Mouse (Mus musculus) forebrain, embryonic 14.5 days (tissue): ENCODE measurements around the gene Cpox. TPM values are rescaled to one million over a fixed set of nuclear protein-coding genes. Genes with fewer than 3 reads are reported as not detected.

Experiments
- ATAC-seq: fragments of 200-750 bp; cut with Nextera tagmentation; 2 replicates; pipeline ENCODE4 v1.8.0; 2017; ENCODE audit warnings: mild to moderate bottlenecking, moderate library complexity
- DNase-seq: peaks from one replicate; pipeline ENCODE4 v3.0.0-alpha.2; 2015; ENCODE audit warnings: low spot score
- H3K27ac ChIP-seq: fragments of 300-500 bp; sonication (generic); 2 replicates; pipeline ENCODE4 v1.5.1; 2014; ENCODE audit warnings: low read depth, mild to moderate bottlenecking, control low read depth, low read length, moderate library complexity
- H3K27me3 ChIP-seq: fragments of 300-500 bp; sonication (generic); replicated peaks from 2 replicates; pipeline ENCODE4 v1.6.1; 2014; ENCODE audit warnings: low read length, control low read depth, mixed read lengths; ENCODE audit not compliant: control insufficient read depth, insufficient read depth
- H3K36me3 ChIP-seq: fragments of 300-500 bp; sonication (generic); 2 replicates; pipeline ENCODE4 v1.6.1; 2014; ENCODE audit warnings: low read length, control low read depth; ENCODE audit not compliant: control insufficient read depth, insufficient read depth
- H3K4me1 ChIP-seq: fragments of 300-500 bp; sonication (generic); 2 replicates; pipeline ENCODE4 v1.6.1; 2014; ENCODE audit warnings: antibody characterized with exemption, low read length, control low read depth; ENCODE audit not compliant: control insufficient read depth, insufficient read depth
- H3K4me2 ChIP-seq: fragments of 300-500 bp; sonication (generic); 2 replicates; pipeline ENCODE4 v1.6.1; 2014; ENCODE audit warnings: mild to moderate bottlenecking, control low read depth, low read length
- H3K4me3 ChIP-seq: fragments of 300-500 bp; sonication (generic); 2 replicates; pipeline ENCODE4 v1.5.1; 2014; ENCODE audit warnings: low read depth, low read length, control low read depth
- H3K9ac ChIP-seq: fragments of 300-500 bp; sonication (generic); 2 replicates; pipeline ENCODE4 v1.6.1; 2014; ENCODE audit warnings: mild to moderate bottlenecking, low read length, control low read depth, moderate library complexity
- H3K9me3 ChIP-seq: fragments of 300-500 bp; sonication (generic); replicated peaks from 2 replicates; pipeline ENCODE4 v1.6.1; 2016; ENCODE audit warnings: low read length, control low read depth, mixed read lengths; ENCODE audit not compliant: control insufficient read depth
- WGBS: fragments of 180-500 bp; shearing (Covaris S2); extraction: QIAGEN DNeasy Blood & Tissue Kit; methylation state at CpG from one replicate; pipeline ENCODE4 v1.1.7; 2014; 5-methylcytosine and 5-hydroxymethylcytosine counted together
- polyA plus RNA-seq: library from polyadenylated mRNA; unstranded; fragments of >200 nt; fragmentation: Nextera tagmentation; extraction: Ambion mirVana; gene quantifications from 2 replicates; pipeline ENCODE4 v1.2.1, GENCODE M21; 2014

The Cpox gene
- polyA plus RNA-seq, 1 experiment from 2014 or later = 8.9 TPM

GRCm38 (mm10) chr16:58637448-58637847 lies 32.6 kb upstream of the Cpox start:
- no peaks in the 10 kb centered on the region for H3K9me3 ChIP-seq
- 74% methylated on average over 4 of the region's 4 CpGs for WGBS
- no peak overlapping the region for H3K4me3 ChIP-seq
- no peak overlapping the region for H3K27ac ChIP-seq
- H3K27me3 ChIP-seq = no peaks in the 10 kb centered on the region
- no peak for DNase-seq
- H3K4me2 ChIP-seq = no peak overlapping the region
- H3K36me3 ChIP-seq = no peaks in the 10 kb centered on the region
- ATAC-seq = no peak
- H3K9ac ChIP-seq = no peak overlapping the region
- H3K4me1 ChIP-seq = no peaks in the 10 kb centered on the region

GRCm38 (mm10) chr16:58638016-58638415 lies 32.1 kb upstream of the Cpox start:
- Histone ChIP-seq H3K4me1 (no peaks in the 10 kb centered on the region), H3K4me3 (no peak overlapping the region), H3K9ac (no peak overlapping the region), H3K9me3 (no peaks in the 10 kb centered on the region), H3K36me3 (no peaks in the 10 kb centered on the region), H3K27me3 (no peaks in the 10 kb centered on the region), H3K4me2 (no peak overlapping the region), H3K27ac (no peak overlapping the region)
- WGBS = 66% methylated on average over 7 of the region's 7 CpGs
- DNase-seq = no peak
- ATAC-seq = no peak

- no peak within 1 kb of the TSS for H3K27ac ChIP-seq
- H3K36me3 ChIP-seq = no peaks in the 10 kb centered on the region
- no peak within 1 kb of the TSS for H3K4me2 ChIP-seq
- no peaks in the 10 kb centered on the region for H3K4me1 ChIP-seq
- ATAC-seq (no peak), DNase-seq (no peak)
- 81% methylated on average over 3 of the region's 3 CpGs for WGBS
- H3K9ac ChIP-seq = no peak within 1 kb of the TSS
- no peak within 1 kb of the TSS for H3K4me3 ChIP-seq
- no peaks in the 10 kb centered on the region for H3K9me3 ChIP-seq
- no peaks in the 10 kb centered on the region for H3K27me3 ChIP-seq
Observed at GRCm38 (mm10) chr16:58638689-58639175, 31.4 kb upstream of the Cpox start, which contains the start of gene E330017A01Rik. Gene E330017A01Rik, minus strand, starts transcription at chr16:58638739.

GRCm38 (mm10) chr16:58649979-58650378 lies 20.1 kb upstream of the Cpox start:
- DNase-seq (no peak), ATAC-seq (no peak)
- no peak overlapping the region for H3K4me3 ChIP-seq
- H3K9ac ChIP-seq = no peak overlapping the region
- WGBS = 95% methylated on average over 10 of the region's 10 CpGs
- no peaks in the 10 kb centered on the region for H3K36me3 ChIP-seq
- H3K9me3 ChIP-seq = no peaks in the 10 kb centered on the region
- no peak overlapping the region for H3K27ac ChIP-seq
- H3K4me2 ChIP-seq = no peak overlapping the region
- H3K4me1 ChIP-seq = no peaks in the 10 kb centered on the region
- no peaks in the 10 kb centered on the region for H3K27me3 ChIP-seq

- Histone ChIP-seq H3K4me2 (no peak overlapping the region), H3K9me3 (no peaks in the 10 kb centered on the region), H3K4me1 (no peaks in the 10 kb centered on the region), H3K27me3 (no peaks in the 10 kb centered on the region), H3K4me3 (no peak overlapping the region), H3K9ac (no peak overlapping the region), H3K27ac (no peak overlapping the region), H3K36me3 (no peaks in the 10 kb centered on the region)
- DNase-seq (no peak), ATAC-seq (no peak)
Observed at GRCm38 (mm10) chr16:58655751-58656150, 14.3 kb upstream of the Cpox start.

GRCm38 (mm10) chr16:58656526-58656925 lies 13.6 kb upstream of the Cpox start:
- ATAC-seq = no peak
- H3K4me3 ChIP-seq = no peak overlapping the region

GRCm38 (mm10) chr16:58658668-58659067 lies 11.4 kb upstream of the Cpox start:
- no peak for ATAC-seq
- Histone ChIP-seq H3K27ac (no peak overlapping the region), H3K36me3 (no peaks in the 10 kb centered on the region), H3K4me3 (no peak overlapping the region), H3K9ac (no peak overlapping the region), H3K4me2 (no peak overlapping the region), H3K27me3 (no peaks in the 10 kb centered on the region), H3K9me3 (no peaks in the 10 kb centered on the region), H3K4me1 (no peaks in the 10 kb centered on the region)
- 90% methylated on average over 6 of the region's 6 CpGs for WGBS
- no peak for DNase-seq

More at GRCm38 (mm10) chr16:58656526-58656925, 13.6 kb upstream of the Cpox start:
- WGBS = 84% methylated on average over 4 of the region's 4 CpGs
- Histone ChIP-seq H3K4me2 (no peak overlapping the region), H3K9ac (no peak overlapping the region), H3K27me3 (no peaks in the 10 kb centered on the region), H3K4me1 (no peaks in the 10 kb centered on the region), H3K36me3 (no peaks in the 10 kb centered on the region), H3K9me3 (no peaks in the 10 kb centered on the region), H3K27ac (no peak overlapping the region)
- DNase-seq = no peak

- Histone ChIP-seq H3K9me3 (no peaks in the 10 kb centered on the region), H3K27me3 (no peaks in the 10 kb centered on the region), H3K36me3 (no peaks in the 10 kb centered on the region), H3K4me1 (no peaks in the 10 kb centered on the region), H3K9ac (no peak overlapping the region), H3K4me3 (no peak overlapping the region), H3K27ac (no peak overlapping the region), H3K4me2 (no peak overlapping the region)
- WGBS = 80% methylated on average over 5 of the region's 5 CpGs
- no peak for ATAC-seq
- no peak for DNase-seq
Observed at GRCm38 (mm10) chr16:58661826-58662225, 8.3 kb upstream of the Cpox start.

GRCm38 (mm10) chr16:58662287-58662791 lies 7.8 kb upstream of the Cpox start:
- ATAC-seq = no peak

More at GRCm38 (mm10) chr16:58662287-58662791, 7.8 kb upstream of the Cpox start:
- no peak overlapping the region for H3K4me2 ChIP-seq
- no peaks in the 10 kb centered on the region for H3K27me3 ChIP-seq
- DNase-seq = no peak
- H3K27ac ChIP-seq = no peak overlapping the region
- H3K36me3 ChIP-seq = no peaks in the 10 kb centered on the region
- H3K4me3 ChIP-seq = no peak overlapping the region
- no peaks in the 10 kb centered on the region for H3K9me3 ChIP-seq
- H3K9ac ChIP-seq = no peak overlapping the region
- no peaks in the 10 kb centered on the region for H3K4me1 ChIP-seq
